Mouse (Mus musculus) E14TG2a.4 (cell line): ENCODE measurements at regions not wholly inside any gene's neighbourhood (a gene's known extent, or its start where the extent isn't known, plus 50 kb on each side); places are given as distances from the start of the nearest gene placed in this dataset.

Experiments used
- CTCF ChIP-seq: conservative IDR thresholded peaks from 2 replicates; pipeline ENCODE4 v1.5.1; 2014; ENCODE audit warnings: low read length
- NANOG ChIP-seq: IDR thresholded peaks from 2 replicates; pipeline ENCODE4 v1.6.1; 2014; ENCODE audit warnings: borderline replicate concordance, low read length, mixed read lengths
- POU5F1 ChIP-seq: IDR thresholded peaks from 2 replicates; pipeline ENCODE4 v1.6.1; 2014; ENCODE audit warnings: low read length, borderline replicate concordance

- TF ChIP-seq CTCF (no peak), NANOG (no peak), POU5F1 (no peak)
Measured at GRCm38 (mm10) chr3:41452020-41452715, 103.4 kb upstream of the Jade1 start.
